Mouse (Mus musculus) hindbrain, embryonic 11.5 days (tissue): Measurements from ENCODE around the gene Slc16a10. TPM values are rescaled to one million over a fixed set of nuclear protein-coding genes. Genes with fewer than 3 reads are reported as not detected.
"Not testable (repeated sequence)": the region's sequence is repeated elsewhere in the genome, so short reads cannot be mapped to it uniquely, and the experiment has no call there.

Experiments
- ATAC-seq: fragments of 200-750 bp; cut with Nextera tagmentation; 2 replicates; pipeline ENCODE4 v1.8.0; 2017; ENCODE audit warnings: mild to moderate bottlenecking, moderate TSS enrichment, moderate library complexity; ENCODE audit not compliant: low FRiP score
- DNase-seq: peaks from one replicate; pipeline ENCODE4 v3.0.0-alpha.2; 2015; ENCODE audit warnings: low spot score
- H3K27ac ChIP-seq: fragments of 300-500 bp; sonication (generic); 2 replicates; pipeline ENCODE4 v1.5.1; 2014; ENCODE audit warnings: mild to moderate bottlenecking, low read depth, low read length
- H3K27me3 ChIP-seq: fragments of 300-500 bp; sonication (generic); 2 replicates; pipeline ENCODE4 v1.6.1; 2014; ENCODE audit warnings: mild to moderate bottlenecking, low read length, moderate library complexity, mixed read lengths; ENCODE audit not compliant: control insufficient read depth, insufficient read depth
- H3K36me3 ChIP-seq: fragments of 300-500 bp; sonication (generic); 2 replicates; pipeline ENCODE4 v1.6.1; 2014; ENCODE audit warnings: mild to moderate bottlenecking, low read length, moderate library complexity, mixed read lengths; ENCODE audit not compliant: control insufficient read depth, insufficient read depth
- H3K4me1 ChIP-seq: fragments of 300-500 bp; sonication (generic); replicated peaks from 2 replicates; pipeline ENCODE4 v1.6.1; 2014; ENCODE audit warnings: low read length, mixed read lengths; ENCODE audit not compliant: control insufficient read depth, insufficient read depth
- H3K4me2 ChIP-seq: fragments of 300-500 bp; sonication (generic); replicated peaks from 2 replicates; pipeline ENCODE4 v1.6.1; 2014; ENCODE audit warnings: mild to moderate bottlenecking, low read depth, low read length
- H3K4me3 ChIP-seq: fragments of 300-500 bp; sonication (generic); 2 replicates; pipeline ENCODE4 v1.5.1; 2014; ENCODE audit warnings: low read depth, low read length
- H3K9ac ChIP-seq: fragments of 300-500 bp; sonication (generic); 2 replicates; pipeline ENCODE4 v1.6.1; 2014; ENCODE audit warnings: low read depth, low read length
- H3K9me3 ChIP-seq: fragments of 300-500 bp; sonication (generic); 2 replicates; pipeline ENCODE4 v1.6.1; 2016; ENCODE audit warnings: low read length; ENCODE audit not compliant: control insufficient read depth
- whole genome bisulfite sequencing: fragments of 180-500 bp; shearing (Covaris S2); extraction: QIAGEN DNeasy Blood & Tissue Kit; methylation state at CpG from one replicate; pipeline ENCODE4 v1.1.7; 2014; 5-methylcytosine and 5-hydroxymethylcytosine counted together
- polyA plus RNA-seq: library from polyadenylated mRNA; unstranded; fragments of >200 nt; fragmentation: Nextera tagmentation; extraction: Ambion mirVana; gene quantifications from 2 replicates; pipeline ENCODE4 v1.2.1, GENCODE M21; 2014

The Slc16a10 gene
- polyA plus RNA-seq, 1 experiment from 2014 or later: 8.9 TPM

- H3K9ac ChIP-seq, H3K4me1 ChIP-seq, H3K36me3 ChIP-seq, H3K27me3 ChIP-seq, H3K4me3 ChIP-seq, DNase-seq, H3K4me2 ChIP-seq, H3K9me3 ChIP-seq, H3K27ac ChIP-seq, ATAC-seq: not testable (repeated sequence)
- WGBS: 78% methylated on average over 4 of the region's 4 CpGs
Observed at GRCm38 (mm10) chr10:40008847-40009246, 133.2 kb downstream of the Slc16a10 start.

GRCm38 (mm10) chr10:40007953-40008352, 134.1 kb downstream of the Slc16a10 start:
- 90% methylated on average over 4 of the region's 4 CpGs for WGBS
- Histone ChIP-seq H3K27ac (no peak overlapping the region), H3K9me3 (no peaks in the 10 kb centered on the region), H3K4me3 (no peak overlapping the region), H3K36me3 (no peaks in the 10 kb centered on the region), H3K27me3 (no peaks in the 10 kb centered on the region), H3K4me1 (no peaks in the 10 kb centered on the region), H3K9ac (no peak overlapping the region), H3K4me2 (no peak overlapping the region)
- no peak for ATAC-seq
- DNase-seq: no peak

- H3K4me1 ChIP-seq: no peaks in the 10 kb centered on the region
- no peak for ATAC-seq
- no peak overlapping the region for H3K9ac ChIP-seq
- H3K27ac ChIP-seq: no peak overlapping the region
- 47% methylated on average over 10 of the region's 10 CpGs for WGBS
- H3K4me3 ChIP-seq: no peak overlapping the region
- H3K27me3 ChIP-seq: no peaks in the 10 kb centered on the region
- no peak overlapping the region for H3K4me2 ChIP-seq
- no peaks in the 10 kb centered on the region for H3K36me3 ChIP-seq
- H3K9me3 ChIP-seq: no peaks in the 10 kb centered on the region
- DNase-seq: peak; percentile 52
Observed at GRCm38 (mm10) chr10:40006963-40007362, 135.1 kb downstream of the Slc16a10 start.

- Histone ChIP-seq H3K27me3 (no peaks in the 10 kb centered on the region), H3K36me3 (no peaks in the 10 kb centered on the region), H3K4me2 (no peak overlapping the region), H3K9ac (no peak overlapping the region), H3K4me1 (no peaks in the 10 kb centered on the region), H3K9me3 (no peaks in the 10 kb centered on the region), H3K4me3 (no peak overlapping the region), H3K27ac (no peak overlapping the region)
- ATAC-seq (no peak), DNase-seq (no peak)
- WGBS: 88% methylated on average over 2 of the region's 2 CpGs
Observed at GRCm38 (mm10) chr10:40000746-40001145, 141.3 kb downstream of the Slc16a10 start.

GRCm38 (mm10) chr10:39991155-39991554, 150.9 kb downstream of the Slc16a10 start:
- Histone ChIP-seq H3K9me3 (no peaks in the 10 kb centered on the region), H3K36me3 (no peaks in the 10 kb centered on the region), H3K27me3 (no peaks in the 10 kb centered on the region), H3K27ac (no peak overlapping the region), H3K9ac (no peak overlapping the region), H3K4me2 (no peak overlapping the region), H3K4me1 (no peaks in the 10 kb centered on the region), H3K4me3 (no peak overlapping the region)
- DNase-seq (no peak), ATAC-seq (no peak)
- 67% methylated on average over 4 of the region's 4 CpGs for WGBS

- H3K36me3 ChIP-seq: no peaks in the 10 kb centered on the region
- no peaks in the 10 kb centered on the region for H3K9me3 ChIP-seq
- no peaks in the 10 kb centered on the region for H3K27me3 ChIP-seq
- DNase-seq (no peak), ATAC-seq (no peak)
- H3K4me3 ChIP-seq: no peak within 1 kb of the TSS
- no peaks in the 10 kb centered on the region for H3K4me1 ChIP-seq
- no peak within 1 kb of the TSS for H3K4me2 ChIP-seq
- H3K9ac ChIP-seq: no peak within 1 kb of the TSS
- WGBS: 89% methylated on average over 12 of the region's 12 CpGs
- H3K27ac ChIP-seq: no peak within 1 kb of the TSS
Observed at GRCm38 (mm10) chr10:39986466-39986865, 155.6 kb downstream of the Slc16a10 start, which contains the start of gene Mfsd4b5. TSS of gene Mfsd4b5 (minus strand) at chr10:39986646.

Other genes starting within 250 kb of the Slc16a10 start
- gene Mfsd4b4, start 243.0 kb downstream of the Slc16a10 start, polyA plus RNA-seq: 3.8 and 4.1 TPM in 2 replicates
- gene Mfsd4b2, start 215.3 kb downstream of the Slc16a10 start, polyA plus RNA-seq: not detected in 2 replicates
- 0.11 TPM in 1 of 2 replicates, not detected in the other for gene Mfsd4b3, start 182.1 kb downstream of the Slc16a10 start, polyA plus RNA-seq
- gene Mfsd4b5, start 155.6 kb downstream of the Slc16a10 start, polyA plus RNA-seq: 0.09 TPM in 1 of 2 replicates, not detected in the other
- 0.26 and 0.35 TPM in 2 replicates for gene Mfsd4b1, start 117.0 kb downstream of the Slc16a10 start, polyA plus RNA-seq
- 89.6 and 94.0 TPM in 2 replicates for gene Rpf2, start 104.8 kb upstream of the Slc16a10 start, polyA plus RNA-seq
- 151 and 155 TPM in 2 replicates for gene Gtf3c6, start 115.8 kb upstream of the Slc16a10 start, polyA plus RNA-seq
- gene Amd1, start 159.9 kb upstream of the Slc16a10 start, polyA plus RNA-seq: 82.2 and 89.7 TPM in 2 replicates
- gene Cdk19, start 197.3 kb upstream of the Slc16a10 start, polyA plus RNA-seq: 9.0 and 9.5 TPM in 2 replicates